Mouse (Mus musculus) kidney, postnatal 0 days (tissue): ENCODE measurements at regions not wholly inside any gene's neighbourhood (a gene's known extent, or its start where the extent isn't known, plus 50 kb on each side); places are given as distances from the start of the nearest gene placed in this dataset.

Experiments used
- ATAC-seq: fragments of 200-750 bp; cut with Nextera tagmentation; replicated peaks from 2 replicates; pipeline ENCODE4 v1.8.0; 2017; ENCODE audit warnings: low read depth, moderate number of reproducible peaks, moderate TSS enrichment, moderate library complexity; ENCODE audit not compliant: low FRiP score
- DNase-seq: peaks from one replicate; pipeline ENCODE4 v3.0.0-alpha.2; 2016; ENCODE audit warnings: low spot score
- H3K27ac ChIP-seq: fragments of 300-500 bp; sonication (generic); 2 replicates; pipeline ENCODE4 v1.5.1; 2014; ENCODE audit warnings: mild to moderate bottlenecking
- H3K27me3 ChIP-seq: fragments of 300-500 bp; sonication (generic); 2 replicates; pipeline ENCODE4 v1.6.1; 2014; ENCODE audit warnings: low read length, mixed read lengths; ENCODE audit not compliant: insufficient read depth
- H3K36me3 ChIP-seq: fragments of 300-500 bp; sonication (generic); 2 replicates; pipeline ENCODE4 v1.6.1; 2014; ENCODE audit warnings: low read length, mixed read lengths; ENCODE audit not compliant: insufficient read depth
- H3K4me1 ChIP-seq: fragments of 300-500 bp; sonication (generic); replicated peaks from 2 replicates; pipeline ENCODE4 v1.6.1; 2014; ENCODE audit warnings: antibody characterized with exemption, low read length, mixed read lengths; ENCODE audit not compliant: insufficient read depth
- H3K4me2 ChIP-seq: fragments of 300-500 bp; sonication (generic); 2 replicates; pipeline ENCODE4 v1.6.1; 2014; ENCODE audit warnings: mild to moderate bottlenecking, low read length, moderate library complexity, mixed read lengths
- H3K4me3 ChIP-seq: fragments of 300-500 bp; sonication (generic); replicated peaks from 2 replicates; pipeline ENCODE4 v1.5.1; 2014; ENCODE audit warnings: low read depth, low read length
- H3K9ac ChIP-seq: fragments of 300-500 bp; sonication (generic); 2 replicates; pipeline ENCODE4 v1.6.1; 2014; ENCODE audit warnings: low read depth, low read length
- H3K9me3 ChIP-seq: fragments of 300-500 bp; sonication (generic); replicated peaks from 2 replicates; pipeline ENCODE4 v1.6.1; 2016; ENCODE audit warnings: low read length, inconsistent platforms, mixed read lengths
- CTCF ChIP-seq: IDR thresholded peaks from 2 replicates; pipeline ENCODE4 v1.5.1; 2016; ENCODE audit warnings: antibody characterized with exemption, low read depth, mild to moderate bottlenecking, moderate library complexity
- WGBS: fragments of 180-500 bp; shearing (Covaris S2); extraction: QIAGEN DNeasy Blood & Tissue Kit; methylation state at CpG from one replicate; pipeline ENCODE4 v1.1.7; 2014; 5-methylcytosine and 5-hydroxymethylcytosine counted together

GRCm38 (mm10) chr12:90923148-90923547 lies 184.9 kb upstream of the Dio2 start:
- no peak for ATAC-seq
- WGBS, result 68% methylated on average over 3 of the region's 3 CpGs

GRCm38 (mm10) chr12:90921227-90921626 lies 183.0 kb upstream of the Dio2 start:
- WGBS, result 87% methylated on average over 4 of the region's 4 CpGs
- Histone ChIP-seq H3K4me2 (no peak overlapping the region), H3K4me1 (no peaks in the 10 kb centered on the region), H3K27me3 (no peaks in the 10 kb centered on the region), H3K9me3 (no peaks in the 10 kb centered on the region), H3K9ac (no peak overlapping the region), H3K4me3 (no peak overlapping the region), H3K36me3 (no peaks in the 10 kb centered on the region), H3K27ac (no peak overlapping the region)
- DNase-seq, result no peak
- no peak for ATAC-seq
- TF ChIP-seq CTCF, result no peak

More at GRCm38 (mm10) chr12:90923148-90923547, 184.9 kb upstream of the Dio2 start:
- no peak for TF ChIP-seq CTCF
- H3K27ac ChIP-seq, result no peak overlapping the region
- no peaks in the 10 kb centered on the region for H3K36me3 ChIP-seq
- H3K4me3 ChIP-seq, result no peak overlapping the region
- no peaks in the 10 kb centered on the region for H3K4me1 ChIP-seq
- H3K27me3 ChIP-seq, result no peaks in the 10 kb centered on the region
- H3K9me3 ChIP-seq, result no peaks in the 10 kb centered on the region
- H3K4me2 ChIP-seq, result no peak overlapping the region
- H3K9ac ChIP-seq, result no peak overlapping the region
- no peak for DNase-seq

- Histone ChIP-seq H3K9ac (no peak overlapping the region), H3K4me3 (no peak overlapping the region), H3K4me2 (no peak overlapping the region), H3K27me3 (no peaks in the 10 kb centered on the region), H3K36me3 (no peaks in the 10 kb centered on the region), H3K4me1 (0 out of 2 replicates have a peak, but pooled peaks cover 4% of the 10 kb centered on the region), H3K9me3 (no peaks in the 10 kb centered on the region), H3K27ac (no peak overlapping the region)
- no peak for DNase-seq
- TF ChIP-seq CTCF, result no peak
- no peak for ATAC-seq
- 39% methylated on average over 11 of the region's 11 CpGs for WGBS
Observed at GRCm38 (mm10) chr12:90915929-90916713, 177.9 kb upstream of the Dio2 start.

GRCm38 (mm10) chr12:90903991-90904390 lies 165.8 kb upstream of the Dio2 start:
- 0 out of 2 replicates have a peak, but pooled peaks have one; percentile 49 for ATAC-seq
- DNase-seq, result peak; percentile 43
- no peak overlapping the region for H3K4me3 ChIP-seq
- TF ChIP-seq CTCF, result peak; percentile 65
- H3K4me1 ChIP-seq, result no peaks in the 10 kb centered on the region
- H3K4me2 ChIP-seq, result no peak overlapping the region
- no peaks in the 10 kb centered on the region for H3K27me3 ChIP-seq
- no peak overlapping the region for H3K27ac ChIP-seq
- H3K36me3 ChIP-seq, result no peaks in the 10 kb centered on the region
- H3K9ac ChIP-seq, result no peak overlapping the region
- 65% methylated on average over 6 of the region's 6 CpGs for WGBS
- no peaks in the 10 kb centered on the region for H3K9me3 ChIP-seq

GRCm38 (mm10) chr12:90893655-90894370 lies 155.6 kb upstream of the Dio2 start:
- WGBS, result 68% methylated on average over 9 of the region's 9 CpGs
- Histone ChIP-seq H3K9ac (no peak overlapping the region), H3K27ac (no peak overlapping the region), H3K9me3 (no peaks in the 10 kb centered on the region), H3K4me2 (no peak overlapping the region), H3K27me3 (no peaks in the 10 kb centered on the region), H3K4me1 (no peaks in the 10 kb centered on the region), H3K36me3 (no peaks in the 10 kb centered on the region), H3K4me3 (no peak overlapping the region)
- DNase-seq (no peak), ATAC-seq (no peak)
- TF ChIP-seq CTCF, result no peak

GRCm38 (mm10) chr12:90876230-90877005 lies 138.2 kb upstream of the Dio2 start:
- no peak for ATAC-seq
- peak; percentile 27 for DNase-seq
- Histone ChIP-seq H3K27me3 (no peaks in the 10 kb centered on the region), H3K4me1 (no peaks in the 10 kb centered on the region), H3K9me3 (no peaks in the 10 kb centered on the region), H3K9ac (no peak overlapping the region), H3K4me3 (no peak overlapping the region), H3K4me2 (no peak overlapping the region), H3K36me3 (no peaks in the 10 kb centered on the region), H3K27ac (no peak overlapping the region)
- no peak for TF ChIP-seq CTCF
- WGBS, result 63% methylated on average over 5 of the region's 5 CpGs
